Mouse (Mus musculus): ENCODE data around the gene Ascc3.
A peak's percentile ranks its signal among the peaks of the same experiment; 100 is the strongest.

The Ascc3 gene

DNA sequence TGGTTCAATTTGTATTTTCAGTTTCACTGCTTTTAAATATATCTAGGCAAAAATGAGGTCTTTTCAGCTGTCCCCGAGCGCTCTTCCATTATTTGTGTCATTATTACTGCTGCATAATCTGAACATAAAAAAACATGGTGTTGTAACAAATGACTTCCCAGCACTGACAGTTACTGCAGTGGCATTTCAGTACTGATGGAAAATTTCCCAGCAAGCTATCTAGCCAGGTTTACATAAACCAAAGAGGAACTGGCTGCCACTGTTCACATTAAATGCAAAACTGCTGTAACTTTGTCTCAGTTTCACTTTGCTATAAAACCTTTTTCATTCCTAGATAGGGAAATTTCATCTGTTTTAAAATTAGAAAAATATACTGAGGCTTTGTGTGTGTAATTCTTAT is 170.5 kb downstream of the Ascc3 start:
- no peak for DNase-seq (ENCODE audit: low read depth, low spot score)

DNA sequence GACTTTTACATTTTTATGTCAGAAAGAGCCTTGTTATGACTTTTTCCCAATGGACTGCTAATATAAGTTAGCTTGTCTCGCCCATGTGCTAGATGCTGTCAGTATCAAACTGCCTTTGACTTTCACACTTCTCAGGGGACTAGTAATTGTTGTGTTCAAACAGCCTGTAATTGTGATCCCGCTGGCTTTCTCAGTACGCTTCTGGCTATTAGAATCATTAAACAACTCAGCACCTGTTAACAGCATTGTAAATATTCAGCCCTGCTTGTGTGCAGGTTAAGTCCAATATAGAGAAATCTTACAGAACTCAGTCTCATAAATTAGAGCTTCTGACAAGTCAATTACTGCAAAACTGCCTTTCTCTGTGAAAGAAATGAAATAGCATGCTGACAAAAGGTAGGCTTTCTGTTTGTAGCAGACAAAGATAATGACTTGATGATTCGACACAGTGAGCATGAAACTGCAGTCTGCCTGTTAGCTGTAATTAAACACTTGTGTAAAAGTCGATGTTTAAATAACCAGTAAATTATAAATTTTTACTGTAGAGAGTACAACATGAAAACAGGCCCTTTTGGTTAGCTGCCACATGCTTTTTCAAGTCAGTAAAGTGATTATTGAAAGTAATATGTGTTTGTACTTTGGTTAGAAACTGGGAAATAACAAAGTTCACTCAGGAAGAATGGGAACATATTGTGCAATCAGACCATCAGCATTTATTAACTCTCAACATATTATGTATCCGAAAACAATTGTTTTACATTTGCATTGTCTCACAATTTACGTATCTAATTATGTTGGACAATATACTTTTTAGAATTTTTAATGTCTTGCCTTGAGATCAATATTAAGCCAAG is 171.2 kb downstream of the Ascc3 start:
- DNase-seq (ENCODE audit: low read depth, low spot score) = peak; percentile 43

DNA sequence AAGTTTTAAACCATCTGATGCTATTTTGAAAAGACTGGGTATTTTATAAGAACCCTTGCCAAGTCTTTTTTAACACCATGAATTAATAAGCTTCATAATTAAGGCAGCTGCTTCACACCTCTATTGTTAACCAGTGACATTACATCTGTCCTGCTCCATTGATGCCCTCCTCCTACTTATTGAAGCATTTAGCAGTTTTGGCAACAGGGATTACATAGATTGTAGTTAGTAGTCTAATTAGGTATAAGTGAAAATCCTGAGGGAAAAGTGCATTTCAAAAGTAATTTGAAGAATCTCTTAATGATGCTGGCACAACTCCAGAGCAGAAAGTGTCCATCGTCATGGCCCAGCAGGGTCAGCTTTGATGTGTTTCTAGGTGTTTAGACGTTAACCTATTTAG is 180.3 kb downstream of the Ascc3 start:
- DNase-seq (ENCODE audit: low read depth, low spot score) = no peak

DNA sequence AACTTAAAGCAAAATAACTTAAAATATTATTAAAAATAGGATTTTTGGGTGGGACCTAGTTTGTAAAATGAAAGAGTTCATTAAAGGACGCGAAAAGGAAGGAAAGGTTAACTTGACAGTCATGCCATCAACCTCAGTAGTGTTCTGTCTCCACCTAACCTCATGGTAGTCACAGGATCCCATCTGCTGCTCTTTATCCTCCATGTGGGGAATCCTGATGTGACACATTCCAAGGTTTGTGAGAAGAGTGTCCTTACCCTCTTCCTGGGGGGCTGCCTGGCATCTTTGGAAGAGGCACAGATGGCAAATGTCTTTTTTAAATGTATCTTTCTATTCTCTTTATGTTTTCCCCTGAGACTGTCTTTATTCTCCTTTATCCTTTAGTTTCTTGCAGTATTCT is 181.4 kb downstream of the Ascc3 start:
- DNase-seq (ENCODE audit: low read depth, low spot score) = no peak

DNA sequence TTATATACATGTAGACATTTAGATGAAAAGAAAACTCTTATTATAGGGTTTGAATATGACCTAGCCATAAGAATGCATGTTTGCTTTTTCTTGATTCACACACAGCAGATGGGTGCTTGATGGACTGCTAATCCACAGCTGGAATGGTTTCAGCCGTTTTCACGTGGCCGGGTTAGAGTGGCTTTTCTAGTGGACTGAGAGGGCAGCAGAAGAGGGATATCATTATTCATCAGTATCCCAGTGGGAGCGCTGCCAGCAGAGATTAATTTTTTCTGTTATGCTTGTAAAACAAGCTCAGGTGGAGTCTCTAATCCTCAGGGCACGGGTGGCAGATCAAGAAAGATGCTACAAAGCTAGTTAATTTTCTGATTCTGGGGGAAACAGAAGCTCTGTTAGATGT is 200.4 kb downstream of the Ascc3 start:
- no peak for DNase-seq (ENCODE audit: low read depth, low spot score)

DNA sequence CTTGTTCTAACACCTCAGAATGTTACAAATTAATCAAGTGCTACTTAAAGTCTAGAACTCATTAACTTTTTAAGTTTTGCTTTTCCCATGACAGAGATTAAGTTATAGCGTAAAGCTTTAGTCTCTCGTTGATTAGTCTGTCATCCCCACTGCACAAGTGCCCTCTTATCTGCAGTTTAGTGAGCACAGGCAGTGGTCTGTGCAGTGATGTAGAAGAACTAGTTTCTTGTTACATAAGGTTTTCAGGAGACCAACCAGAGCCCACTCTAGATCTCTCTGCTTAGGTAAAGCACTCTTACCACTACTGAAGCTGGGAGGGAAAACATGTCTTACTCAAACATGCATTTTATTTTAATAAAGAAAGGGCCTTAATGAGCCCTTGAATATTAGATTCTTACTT is 209.1 kb downstream of the Ascc3 start:
- DNase-seq (ENCODE audit: low read depth, low spot score) = no peak

DNA sequence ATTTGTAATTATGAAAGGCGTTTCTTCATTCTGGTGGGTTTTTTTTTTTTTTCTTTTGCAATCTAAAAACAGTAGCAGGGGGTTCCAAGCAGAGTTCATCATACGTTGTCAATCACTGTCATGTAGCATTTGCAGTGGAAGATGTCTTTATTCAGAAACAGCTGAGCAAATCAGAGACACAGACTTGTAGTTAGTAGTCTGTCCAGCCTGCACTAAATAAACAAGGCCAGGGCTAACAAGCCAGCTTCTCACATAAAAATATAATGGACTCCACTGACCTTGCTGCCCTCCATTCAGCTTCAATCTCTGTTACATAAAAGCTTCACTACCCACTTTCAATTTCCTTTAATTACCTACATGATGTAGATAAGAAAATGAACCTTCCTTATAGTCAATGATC is 209.9 kb downstream of the Ascc3 start:
- DNase-seq (ENCODE audit: low read depth, low spot score) = no peak

DNA sequence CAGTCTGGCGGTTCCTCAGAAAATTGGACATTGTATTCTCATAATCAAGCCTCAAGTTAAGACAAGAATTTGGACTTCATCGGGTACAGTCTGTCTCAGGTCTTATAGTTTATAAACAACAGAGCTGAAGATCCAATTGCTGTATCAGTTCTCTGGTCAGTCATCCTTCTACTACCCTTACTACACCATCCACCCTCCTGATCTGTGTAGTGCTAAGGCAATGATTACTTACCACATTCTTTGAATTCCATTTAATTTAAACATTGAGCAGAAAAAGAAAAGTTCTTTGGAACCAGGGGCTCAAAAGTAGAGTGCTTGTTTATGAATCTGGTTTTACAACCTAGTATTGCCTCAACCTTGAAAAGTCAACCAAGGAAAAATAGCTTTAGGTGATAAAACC is 213.7 kb downstream of the Ascc3 start:
- no peak for DNase-seq (ENCODE audit: low read depth, low spot score)

DNA sequence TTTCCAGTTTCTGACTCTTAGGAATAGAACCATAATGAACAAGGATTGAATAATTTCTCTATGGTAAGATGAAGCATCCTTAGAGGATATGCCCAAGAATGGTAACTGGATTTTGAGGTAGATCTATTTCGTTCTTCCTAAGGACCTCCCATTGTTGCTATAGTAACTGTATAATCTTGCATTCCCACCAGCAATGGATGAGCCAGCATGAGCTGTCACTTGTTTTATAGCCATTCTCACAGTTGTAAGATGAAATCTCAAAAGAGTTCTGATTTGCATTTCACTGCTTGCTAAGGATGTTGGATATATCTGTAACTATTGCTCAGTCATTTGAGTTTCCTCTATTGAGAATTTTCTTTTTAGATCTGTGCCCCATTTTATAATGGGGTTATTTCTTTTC is 229.9 kb downstream of the Ascc3 start:
- DNase-seq (ENCODE audit: low read depth, low spot score) = no peak

DNA sequence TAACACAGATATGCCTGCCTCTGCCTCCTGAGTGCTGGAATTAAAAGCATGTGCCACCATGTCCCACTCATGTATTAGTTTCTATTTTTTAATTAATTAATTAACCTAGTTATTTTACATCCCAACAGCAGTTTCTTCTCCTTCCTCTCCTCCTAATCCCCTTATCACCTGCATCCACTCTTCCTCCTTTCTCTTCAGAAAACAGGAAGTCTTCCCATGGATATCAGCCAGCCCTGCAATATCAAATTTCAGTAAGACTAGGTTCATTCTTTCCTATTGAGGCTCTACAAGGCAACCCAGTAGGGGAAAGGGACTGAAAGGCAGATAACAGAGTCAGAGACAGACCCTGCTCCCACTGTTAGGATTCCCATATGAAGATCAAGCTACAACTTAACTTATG is 234.4 kb downstream of the Ascc3 start:
- DNase-seq (ENCODE audit: low read depth, low spot score) = no peak

DNA sequence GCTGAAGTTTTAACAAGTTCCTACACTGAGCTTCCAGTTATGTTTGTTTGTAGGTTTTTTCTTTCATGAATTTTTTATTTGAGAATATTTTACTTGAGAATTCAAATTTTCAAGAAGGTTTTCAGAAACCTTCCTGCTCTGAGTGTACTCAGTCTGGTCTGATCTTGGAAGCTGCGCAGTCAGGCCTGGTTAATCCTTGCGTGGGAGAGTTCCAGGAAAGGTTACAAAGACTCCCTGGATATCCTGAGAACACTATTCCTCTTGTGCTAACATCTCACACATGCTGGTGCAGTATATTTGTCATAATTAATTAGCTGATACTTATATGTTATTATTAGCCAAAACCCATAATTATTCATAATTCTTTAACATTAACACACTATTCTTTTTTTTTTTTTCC is 242.1 kb downstream of the Ascc3 start:
- no peak for DNase-seq (ENCODE audit: low read depth, low spot score)

DNA sequence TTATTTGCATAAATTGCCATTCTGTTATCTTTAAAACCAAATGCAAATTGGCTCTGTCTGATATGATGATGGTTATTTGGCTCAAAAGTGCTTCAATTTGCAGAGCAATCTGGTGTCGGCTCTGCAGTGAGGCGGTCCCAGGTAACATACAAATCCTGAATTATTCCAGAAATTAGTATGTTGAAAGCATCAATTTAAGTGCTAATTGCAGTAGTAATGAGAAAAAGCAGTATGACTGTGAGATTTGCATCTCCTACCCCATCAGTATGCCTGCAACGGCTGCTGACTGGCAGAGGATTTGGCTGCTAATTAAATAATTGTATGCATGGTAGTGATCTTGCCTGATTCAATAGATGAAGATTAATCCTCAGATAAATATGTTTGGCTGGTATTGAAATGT is 250.9 kb downstream of the Ascc3 start:
- no peak for DNase-seq (ENCODE audit: low read depth, low spot score)

DNA sequence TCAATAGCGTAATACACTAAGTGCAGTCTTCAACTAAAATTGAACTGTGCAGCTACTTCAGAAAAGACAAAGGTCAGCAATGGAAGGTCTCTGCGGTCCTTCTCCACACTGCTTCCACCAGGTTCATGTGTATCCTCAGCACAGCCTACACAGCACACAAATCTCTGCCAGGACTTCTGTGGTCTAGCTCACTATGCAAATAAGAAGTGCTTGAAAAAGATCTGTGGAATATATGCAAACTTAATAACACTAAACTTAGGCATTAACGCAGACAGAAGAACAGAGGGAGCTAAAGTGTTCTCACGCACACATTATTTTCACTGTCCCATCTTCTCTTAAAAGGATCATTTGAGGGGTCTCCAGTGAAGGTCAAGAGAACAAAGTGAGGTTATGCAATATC is 275.7 kb downstream of the Ascc3 start:
- no peak for DNase-seq (ENCODE audit: low read depth, low spot score)

DNA sequence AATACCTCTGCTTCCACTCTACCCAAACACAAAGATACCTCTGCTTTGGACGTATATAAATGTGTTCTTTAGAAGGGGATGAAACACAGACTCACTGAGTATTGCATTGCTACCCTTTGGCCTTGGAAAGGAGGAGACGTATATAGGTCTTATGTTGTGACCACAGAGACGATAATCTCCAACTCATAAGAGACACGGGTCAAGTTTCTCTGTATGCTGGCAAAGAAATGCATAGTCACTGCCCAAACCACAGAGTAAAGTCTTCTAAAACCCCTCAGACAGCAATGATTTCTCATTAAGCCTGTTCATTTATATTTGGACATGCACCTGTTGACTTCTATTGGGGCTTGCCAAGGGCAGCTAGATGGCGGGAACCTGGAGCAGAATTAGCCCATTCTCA is 284.5 kb downstream of the Ascc3 start:
- no peak for DNase-seq (ENCODE audit: low read depth, low spot score)

DNA sequence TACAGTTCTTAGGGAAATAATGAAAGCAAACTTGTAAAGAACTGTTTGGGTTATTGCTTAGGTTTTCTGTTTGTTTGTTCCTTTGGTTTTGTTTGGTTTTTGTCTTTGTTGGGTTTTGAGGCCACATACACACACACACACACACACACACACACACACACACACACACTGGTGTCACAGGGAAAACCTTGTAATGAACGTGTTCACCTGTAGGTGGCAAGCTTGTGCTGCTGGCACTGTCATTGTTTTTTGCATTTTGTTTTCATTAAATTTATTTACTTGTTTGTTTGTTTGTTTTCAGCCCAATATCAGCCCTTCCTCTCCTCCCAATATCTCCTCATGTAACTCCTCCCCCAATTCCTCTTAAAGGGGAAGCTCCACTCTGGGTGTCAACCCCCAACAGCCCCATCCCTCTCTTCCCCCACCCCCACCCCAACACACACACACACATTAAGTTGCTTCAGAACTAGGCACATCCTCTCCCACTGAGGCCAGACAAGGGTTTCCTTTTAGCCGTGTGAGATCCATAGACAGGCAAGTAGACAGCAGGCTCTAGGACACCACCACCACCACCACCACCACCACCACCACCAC is 289.1 kb downstream of the Ascc3 start:
- no peak for DNase-seq (ENCODE audit: low read depth, low spot score)

DNA sequence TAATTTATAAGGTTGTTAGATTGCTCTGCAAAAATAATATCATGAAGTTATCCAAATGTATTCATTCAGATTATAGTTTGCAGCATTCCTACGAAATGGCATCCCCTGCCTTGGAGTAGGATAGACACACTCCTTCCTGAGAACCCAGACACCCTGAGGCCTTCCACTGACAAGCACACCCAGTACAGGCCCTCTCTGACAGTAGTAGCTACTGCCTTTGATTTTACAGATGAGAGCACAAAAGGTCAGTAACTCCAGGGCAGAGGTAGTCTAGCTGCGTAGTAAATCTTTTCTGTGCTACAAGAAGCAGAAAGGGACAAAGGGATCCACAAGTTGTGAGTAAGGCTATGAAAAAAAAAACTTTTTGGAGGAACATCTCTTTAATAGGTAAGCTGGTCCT is 289.9 kb downstream of the Ascc3 start:
- DNase-seq (ENCODE audit: low read depth, low spot score) = no peak

DNA sequence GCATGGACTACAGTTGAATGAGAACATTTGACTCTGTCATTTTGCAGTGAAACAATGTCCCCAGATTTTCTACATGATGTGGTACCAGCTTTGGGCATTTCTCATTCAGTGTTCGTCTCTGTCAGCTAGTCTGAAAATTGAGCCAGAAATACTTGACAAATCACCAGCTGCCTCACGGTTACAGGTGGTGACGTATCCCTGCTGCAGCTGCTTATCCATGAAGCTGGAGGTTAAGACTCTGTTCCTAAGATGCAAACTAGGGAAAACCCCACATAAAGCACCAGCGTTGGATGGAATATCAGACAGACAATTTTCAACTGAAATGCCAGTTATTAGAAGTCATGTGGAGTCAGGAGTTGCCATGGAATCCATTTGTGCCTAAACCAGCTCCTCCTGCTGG is 293.8 kb downstream of the Ascc3 start:
- DNase-seq (ENCODE audit: low read depth, low spot score) = no peak

DNA sequence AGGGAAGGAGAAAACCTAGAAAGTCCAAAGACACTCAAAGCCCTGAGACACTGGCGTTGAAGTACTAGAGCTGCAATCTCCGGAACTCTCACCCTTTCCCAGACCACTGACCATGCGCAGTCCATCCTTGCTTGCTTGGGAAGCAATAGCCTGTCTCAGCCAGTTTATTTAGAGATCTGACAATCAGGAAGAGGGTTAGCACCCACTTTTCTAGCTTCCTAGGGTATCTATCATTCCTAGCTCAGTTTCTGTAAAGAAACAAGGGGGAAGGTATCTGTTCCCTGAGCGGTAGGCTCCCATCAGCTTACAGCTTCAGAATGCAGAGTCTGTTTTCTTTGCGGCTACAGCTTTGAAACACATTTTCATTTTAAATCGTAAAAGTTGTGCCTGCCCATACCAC is 298.2 kb downstream of the Ascc3 start:
- no peak for DNase-seq (ENCODE audit: low read depth, low spot score)

DNA sequence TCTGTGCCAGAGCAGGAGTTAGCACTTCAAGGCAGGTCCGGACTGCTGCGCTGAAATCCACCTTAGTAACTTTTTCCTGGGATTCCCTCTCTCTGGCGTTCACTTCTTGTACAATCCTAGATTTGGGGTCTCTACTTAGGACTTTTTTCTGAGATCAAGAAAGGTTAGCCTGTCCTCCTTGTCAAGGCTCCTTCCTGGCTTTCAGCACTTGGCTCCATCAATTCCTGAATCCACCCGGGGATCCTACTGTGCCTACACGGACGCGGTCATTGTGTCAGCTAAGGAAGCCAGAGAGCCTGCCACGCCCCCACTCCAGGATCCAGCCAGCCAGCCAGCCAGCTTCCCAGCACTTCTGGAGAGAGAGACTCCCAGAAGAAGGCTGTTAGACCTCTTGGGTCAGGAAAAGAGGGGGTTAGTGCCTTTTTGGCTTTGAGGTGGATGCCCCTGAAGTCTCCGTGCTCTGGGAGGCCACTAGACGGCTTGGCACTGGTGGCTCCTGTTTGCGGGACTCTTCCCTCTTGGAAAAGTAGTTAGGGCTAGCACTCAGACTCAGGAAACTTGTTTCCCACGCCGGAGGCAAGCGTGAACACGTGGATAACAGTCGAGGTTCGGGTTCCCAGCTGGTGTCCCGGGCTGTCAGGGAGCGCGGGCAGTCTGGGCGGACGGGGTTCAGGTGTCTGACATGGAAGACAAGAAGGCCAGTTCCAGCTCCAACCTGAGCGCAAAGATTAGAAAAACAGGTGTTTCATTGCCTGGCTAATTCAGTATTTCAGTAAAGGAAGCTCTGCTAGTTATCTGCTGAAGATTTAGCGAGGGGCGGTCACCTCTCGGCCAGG is 299.6 kb downstream of the Ascc3 start:
- DNase-seq (ENCODE audit: low read depth, low spot score) = no peak

DNA sequence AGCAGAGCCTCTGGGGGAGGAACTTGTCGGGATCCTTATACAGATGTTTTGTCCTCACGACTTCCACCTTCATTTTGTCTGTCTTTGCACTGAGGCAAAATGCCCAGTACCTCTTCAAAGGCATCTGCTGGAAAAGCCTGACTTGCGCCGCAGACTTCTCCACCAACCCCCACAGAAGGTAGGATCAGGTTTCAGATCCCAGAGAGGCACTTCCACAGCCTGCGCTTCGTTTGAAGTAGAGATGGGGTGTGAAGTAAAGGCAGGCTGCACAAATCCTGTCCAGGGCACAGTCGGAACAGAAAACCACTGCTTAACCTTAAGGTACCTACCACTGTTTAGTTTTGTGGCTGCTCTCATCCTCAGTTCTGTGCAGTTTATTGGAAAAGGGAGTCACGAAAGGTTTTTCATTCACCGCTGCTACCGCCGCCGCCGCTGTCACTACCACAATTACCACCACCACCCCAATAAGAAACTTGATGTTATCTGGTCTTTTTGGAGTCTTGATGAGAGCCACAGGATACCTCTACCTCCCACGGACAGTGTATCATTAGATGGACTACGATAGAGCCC is 300.4 kb downstream of the Ascc3 start:
- no peak for DNase-seq (ENCODE audit: low read depth, low spot score)

DNA sequence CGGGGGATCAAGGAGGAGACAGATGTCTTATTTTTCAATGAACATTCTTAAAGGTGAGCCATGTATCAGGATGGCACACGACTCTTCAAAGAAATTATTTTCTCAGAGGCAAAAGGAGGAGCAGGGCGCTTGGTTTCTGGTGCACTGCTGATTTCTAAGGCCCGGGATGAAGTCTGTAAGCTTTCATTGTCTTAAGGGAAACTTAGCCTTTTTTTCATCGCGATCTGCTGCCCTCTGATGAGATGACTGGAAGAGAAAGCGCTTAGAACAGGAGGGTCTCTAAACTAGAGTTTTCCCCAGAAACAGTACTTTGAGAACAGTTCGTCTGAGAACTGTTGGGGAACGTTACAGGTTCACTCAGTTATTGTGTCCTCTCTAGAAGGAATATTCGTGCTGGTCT is 301.1 kb downstream of the Ascc3 start:
- DNase-seq (ENCODE audit: low read depth, low spot score) = no peak
